Mouse (Mus musculus) ovary, adult 18-20 months (tissue): ENCODE measurements around the gene Slc7a1.
A peak's percentile ranks its signal among the peaks of the same experiment; 100 is the strongest.

Experiments used
- DNase-seq: peaks from one replicate; pipeline ENCODE4 v3.0.0; 2022; ENCODE audit warnings: low spot score, mixed read lengths

Gene Slc7a1

GRCm38 (mm10) chr5:148399660-148400443 is at the start of gene Slc7a1:
TSS of gene Slc7a1 (minus strand) at chr5:148399904.
- peak; percentile 83 for DNase-seq

- no peak for DNase-seq
Observed at GRCm38 (mm10) chr5:148444974-148445373, 45.3 kb upstream of the Slc7a1 start.

DNA sequence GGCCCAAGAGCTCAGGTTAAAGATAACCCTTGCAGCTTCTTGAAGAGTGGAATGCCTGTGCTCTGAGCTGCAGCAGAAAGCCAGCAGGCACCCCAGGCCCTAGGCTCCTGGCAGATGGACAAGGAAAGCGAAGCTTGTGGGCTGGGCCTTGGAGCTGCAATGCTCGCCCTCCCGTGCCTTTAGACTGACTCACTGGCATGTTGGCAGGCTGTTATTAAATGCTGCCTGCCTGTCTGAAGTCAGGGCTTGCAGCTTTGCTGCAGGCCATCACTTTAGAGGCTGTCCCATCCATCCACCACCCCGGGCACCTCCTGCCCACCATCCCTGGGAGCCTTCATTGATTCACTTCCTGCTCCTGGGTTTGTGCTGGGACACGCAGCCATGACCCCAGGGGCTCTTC is 44.0 kb upstream of the Slc7a1 start:
- peak; percentile 61 for DNase-seq

- DNase-seq = no peak
Observed at GRCm38 (mm10) chr5:148435660-148436059, 36.0 kb upstream of the Slc7a1 start.

- DNase-seq = no peak
Observed at GRCm38 (mm10) chr5:148432121-148432520, 32.4 kb upstream of the Slc7a1 start.

DNA sequence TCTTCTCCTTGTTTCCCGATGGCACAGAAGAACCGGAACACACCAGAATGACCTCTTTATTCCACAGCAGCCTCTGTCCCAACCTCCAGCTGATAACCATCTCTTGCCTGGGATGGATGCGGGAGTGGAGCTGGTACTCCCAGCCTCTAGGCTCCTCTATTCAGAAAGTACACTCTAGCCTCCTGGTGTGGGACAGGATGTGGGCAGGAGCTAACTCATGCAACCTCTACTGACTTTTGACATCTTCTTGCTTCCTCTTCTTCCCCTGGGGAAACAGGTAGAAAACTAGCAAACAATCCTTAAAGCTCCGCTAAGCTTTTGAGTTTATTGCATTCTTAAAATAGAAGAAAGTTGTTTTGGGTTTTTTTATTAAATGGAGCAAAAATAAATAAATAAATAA is 29.1 kb upstream of the Slc7a1 start:
- DNase-seq = no peak

DNA sequence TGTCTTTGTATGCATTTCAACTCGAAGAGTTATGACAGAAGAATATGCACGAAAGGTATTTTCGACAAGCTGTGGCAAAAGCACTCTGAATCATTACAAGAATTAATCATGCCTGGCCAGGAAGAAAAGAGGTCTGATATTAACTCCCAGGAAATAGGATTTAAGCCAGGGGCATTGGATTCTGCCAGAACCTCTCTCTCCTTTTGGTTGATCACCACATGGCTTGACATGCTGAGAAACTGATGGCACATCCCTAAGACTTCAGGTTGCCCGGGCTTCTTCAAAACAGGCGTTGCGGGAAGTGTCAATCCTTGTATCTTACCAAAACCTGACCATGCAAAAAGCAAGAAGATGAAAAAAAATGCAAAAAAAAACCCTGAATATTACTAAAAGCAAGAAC is 25.4 kb upstream of the Slc7a1 start:
- DNase-seq = no peak

DNA sequence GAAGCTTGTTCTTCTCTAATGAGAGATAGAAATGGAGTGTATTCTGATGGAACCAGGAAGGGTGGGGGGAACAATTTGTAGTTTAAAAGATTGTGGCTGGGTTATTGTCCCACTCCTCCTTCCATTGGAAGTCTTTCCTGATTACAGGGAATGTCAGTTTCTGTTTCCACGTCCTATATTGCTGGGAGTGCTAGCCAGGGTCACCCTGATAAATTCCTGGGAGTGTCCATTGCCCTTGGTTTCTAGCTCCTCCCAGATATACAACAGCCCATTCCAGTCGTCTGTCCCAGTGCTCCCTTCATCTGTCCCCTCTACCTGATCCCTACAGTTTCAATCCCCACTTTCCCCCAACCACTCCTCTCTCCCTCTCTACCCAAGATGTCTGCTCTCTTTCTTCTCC is 21.6 kb upstream of the Slc7a1 start:
- DNase-seq = no peak

GRCm38 (mm10) chr5:148419112-148419526 is 19.4 kb upstream of the Slc7a1 start:
- DNase-seq = peak; percentile 30

DNA sequence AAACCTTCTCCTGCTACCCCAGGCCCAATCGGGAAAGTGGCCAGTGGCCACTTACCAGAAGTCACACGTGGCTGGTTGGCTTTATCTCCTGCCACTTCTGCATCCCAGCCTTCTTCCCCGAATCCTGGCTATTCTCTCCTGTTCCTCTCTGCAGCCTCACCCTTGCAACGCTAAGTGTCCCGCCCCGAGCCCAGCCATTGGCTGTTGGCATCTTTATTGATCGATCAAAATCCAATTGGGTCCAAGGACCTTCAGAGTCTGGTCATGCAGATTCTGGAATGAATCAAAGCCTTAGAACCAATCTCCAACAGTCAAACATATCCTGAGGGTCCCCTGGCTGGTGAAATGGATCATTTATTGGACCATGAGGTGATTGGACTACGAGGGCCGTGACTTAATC is 18.7 kb upstream of the Slc7a1 start:
- no peak for DNase-seq

GRCm38 (mm10) chr5:148417756-148418155 is 18.1 kb upstream of the Slc7a1 start:
- no peak for DNase-seq

- no peak for DNase-seq
Observed at GRCm38 (mm10) chr5:148416461-148416860, 16.8 kb upstream of the Slc7a1 start.

- no peak for DNase-seq
Observed at GRCm38 (mm10) chr5:148414233-148414632, 14.5 kb upstream of the Slc7a1 start.

GRCm38 (mm10) chr5:148412504-148412903 is 12.8 kb upstream of the Slc7a1 start:
- no peak for DNase-seq

DNA sequence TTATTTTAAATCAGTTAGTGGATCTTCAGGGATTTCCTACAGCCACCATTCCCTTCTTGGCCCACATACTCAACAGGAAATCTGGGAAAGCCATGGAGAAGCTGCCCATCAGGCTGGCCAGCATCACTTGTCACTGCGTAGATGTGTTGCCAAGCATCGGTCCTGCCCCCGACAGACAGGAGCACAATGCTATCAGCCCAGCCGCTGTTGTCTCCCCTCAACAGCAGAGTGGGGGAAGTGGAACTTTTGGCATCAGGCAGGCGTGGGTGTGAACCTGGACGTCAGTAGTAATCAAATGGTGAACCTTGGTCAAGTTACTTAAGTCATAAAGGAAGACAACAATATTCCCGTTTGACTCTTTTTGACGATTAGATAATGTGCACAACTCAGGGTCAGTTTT is 9.8 kb upstream of the Slc7a1 start:
- peak; percentile 16 for DNase-seq

GRCm38 (mm10) chr5:148406913-148407312 is 7.2 kb upstream of the Slc7a1 start:
- DNase-seq = no peak

GRCm38 (mm10) chr5:148404548-148404947 is 4.8 kb upstream of the Slc7a1 start:
- DNase-seq = no peak

DNA sequence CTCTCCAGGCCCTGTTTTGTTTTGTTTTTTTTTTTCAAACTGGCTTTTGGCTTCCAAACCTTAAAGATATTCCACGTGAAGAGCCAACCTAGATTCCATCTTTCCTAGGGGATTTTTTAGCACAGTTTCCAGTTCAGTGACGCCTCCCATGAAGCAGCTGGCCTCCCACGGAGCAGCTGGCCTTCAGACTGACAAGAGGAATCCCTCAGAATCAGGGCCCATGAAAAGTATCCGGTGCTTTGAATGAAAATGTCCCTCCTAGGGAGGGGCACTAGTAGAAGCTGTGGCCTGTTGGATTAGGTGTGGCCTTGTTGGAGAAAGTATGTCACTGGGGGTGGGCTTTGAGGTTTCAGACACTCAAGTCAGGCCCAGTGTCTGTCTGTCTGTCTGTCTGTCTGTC is 2.9 kb upstream of the Slc7a1 start:
- DNase-seq = no peak

- DNase-seq = no peak
Observed at GRCm38 (mm10) chr5:148398766-148399659, 691 bp downstream of the Slc7a1 start.

- DNase-seq = no peak
Observed at GRCm38 (mm10) chr5:148398451-148398765, 1.3 kb downstream of the Slc7a1 start.

DNA sequence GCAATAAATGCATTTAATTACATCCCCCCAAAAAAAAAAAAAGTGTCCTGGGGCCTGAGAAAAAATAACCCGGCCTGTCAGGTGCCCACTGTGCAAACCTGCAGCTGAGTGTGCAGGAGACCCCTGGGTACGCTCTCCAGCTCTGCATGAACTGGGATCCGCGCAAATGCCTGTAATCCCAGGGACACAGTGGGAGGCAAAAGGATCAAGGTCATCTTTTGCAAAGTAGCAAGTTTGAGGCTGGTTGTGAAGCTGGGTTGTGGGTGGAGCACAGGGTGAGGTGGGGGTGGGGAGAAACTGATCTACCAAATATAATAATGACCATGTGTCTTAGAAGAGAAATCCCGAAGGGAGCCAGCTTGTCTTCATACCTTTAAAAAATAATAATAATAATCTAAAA is 1.8 kb downstream of the Slc7a1 start:
- no peak for DNase-seq

- DNase-seq = no peak
Observed at GRCm38 (mm10) chr5:148397418-148397817, 2.3 kb downstream of the Slc7a1 start.

DNA sequence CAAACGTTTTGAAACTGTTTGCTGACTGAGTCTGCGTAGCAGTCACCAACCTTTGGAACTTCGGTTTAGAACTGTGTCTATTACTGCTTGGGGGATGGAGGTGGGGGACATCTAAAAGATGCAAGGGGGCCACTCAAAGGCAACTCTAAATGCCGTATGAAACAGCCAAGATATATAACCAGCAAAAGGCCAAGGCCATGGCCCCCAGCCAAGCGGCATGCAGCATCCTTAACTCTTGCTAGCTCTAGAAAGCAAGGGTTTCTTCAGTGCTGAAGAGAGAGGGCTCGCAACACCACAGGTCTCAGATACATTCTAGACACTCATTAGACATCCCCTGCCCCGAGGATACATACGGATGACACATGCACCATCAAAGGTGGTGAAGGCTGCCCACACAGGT is 6.4 kb downstream of the Slc7a1 start:
- DNase-seq = no peak
